Mouse (Mus musculus) bone marrow, adult 2 months (tissue): ENCODE data around the gene Tmem151b. TPM values are rescaled to one million over a fixed set of nuclear protein-coding genes. Genes with fewer than 3 reads are reported as not detected.

Source experiments
- H3K27ac ChIP-seq: fragments of 200-500 bp; 2 replicates; pipeline ENCODE4 v1.5.1; 2012; ENCODE audit warnings: low read depth, mild to moderate bottlenecking, control low read depth, inconsistent platforms, low read length; ENCODE audit not compliant: control insufficient read depth, poor library complexity, insufficient read depth
- H3K4me1 ChIP-seq: fragments of 200-500 bp; 2 replicates; pipeline ENCODE4 v1.6.1; 2011; ENCODE audit warnings: low read length; ENCODE audit not compliant: control insufficient read depth, insufficient read depth
- H3K4me3 ChIP-seq: fragments of 200-500 bp; replicated peaks from 2 replicates; pipeline ENCODE3; 2011; ENCODE audit warnings: mild to moderate bottlenecking, low read depth, low read length, control low read depth; ENCODE audit not compliant: control insufficient read depth
- CTCF ChIP-seq: fragments of 200-500 bp; IDR thresholded peaks from 2 replicates; pipeline ENCODE4 v1.5.1; 2011; ENCODE audit warnings: low read length, control low read depth; ENCODE audit not compliant: control insufficient read depth, insufficient read depth
- POLR2A ChIP-seq: fragments of 200-500 bp; IDR thresholded peaks from 2 replicates; pipeline ENCODE4 v1.6.1; 2011; ENCODE audit warnings: low read depth, mild to moderate bottlenecking, control low read depth, low read length, borderline replicate concordance; ENCODE audit not compliant: control insufficient read depth
- WGBS: fragments of 180-500 bp; shearing (Covaris S2); methylation state at CpG from one replicate; pipeline ENCODE4 v1.1.7; 2018; 5-methylcytosine and 5-hydroxymethylcytosine counted together
- polyA plus RNA-seq: library from polyadenylated mRNA; stranded (reverse); fragments of >200 nt; gene quantifications from 2 replicates; pipeline ENCODE4 v1.2.4, GENCODE M21; 2011; ENCODE audit warnings: low replicate concordance; ENCODE audit not compliant: missing spikeins, insufficient read depth, insufficient read length

Tmem151b gene
- polyA plus RNA-seq, 1 experiment, result 4.3 TPM

- TF ChIP-seq POLR2A (no peak), CTCF (no peak)
- WGBS, result 44% methylated on average over 8 of the region's 8 CpGs
- peak overlapping the region; percentile 50 for H3K27ac ChIP-seq
- peak overlapping the region; percentile 57 for H3K4me3 ChIP-seq
- H3K4me1 ChIP-seq, result peaks cover 1% of the 10 kb centered on the region
Observed at GRCm38 (mm10) chr17:45593479-45593878, 44.0 kb upstream of the Tmem151b start.

DNA sequence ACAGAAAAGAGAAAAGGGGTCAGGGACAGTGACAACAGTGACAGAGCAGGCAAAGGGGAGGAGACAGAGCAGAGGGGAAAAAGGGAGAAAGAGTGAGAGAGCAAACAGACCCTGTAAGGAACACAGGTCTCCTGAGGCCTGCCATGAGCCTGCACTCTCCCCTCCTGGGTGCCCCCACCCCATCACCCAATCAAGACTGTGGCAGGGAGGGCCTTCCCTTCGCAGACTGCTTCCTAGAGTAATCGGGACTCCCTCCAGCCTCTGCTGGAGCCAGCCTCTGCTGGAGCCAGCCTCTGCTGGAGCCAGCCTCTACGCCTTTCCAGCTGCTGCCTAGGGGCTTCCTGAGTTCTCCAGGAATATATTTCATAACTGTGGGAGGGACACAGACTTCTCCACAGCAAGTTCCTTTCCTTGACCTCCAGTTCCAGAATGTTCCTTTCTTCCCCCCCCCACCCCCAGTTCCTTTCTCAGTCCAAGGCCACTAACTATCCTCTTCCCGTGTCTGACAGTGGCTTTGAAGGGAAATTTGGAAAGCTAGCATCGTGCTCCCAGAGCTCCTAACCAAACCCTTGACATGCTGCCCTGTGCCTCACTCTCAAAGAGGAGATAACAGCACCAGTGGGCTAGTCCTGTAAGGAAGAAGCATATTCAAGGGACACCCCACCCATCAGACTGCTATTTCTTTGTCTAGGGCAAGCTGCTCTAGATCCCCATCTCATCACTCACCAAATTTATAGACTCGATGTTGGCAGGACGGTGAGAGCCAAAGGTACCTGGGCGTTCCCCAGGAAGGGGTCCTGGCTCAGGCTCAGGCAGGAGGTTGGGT, 43.3 kb upstream of the Tmem151b start:
- peak overlapping the region; percentile 50 for H3K27ac ChIP-seq
- 43% methylated on average over 8 of the region's 8 CpGs for WGBS
- H3K4me1 ChIP-seq, result peaks cover 1% of the 10 kb centered on the region
- peak overlapping the region; percentile 14 for H3K4me3 ChIP-seq
- TF ChIP-seq CTCF (no peak), POLR2A (no peak)

- WGBS, result 58% methylated on average over 16 of the region's 16 CpGs
- peak overlapping the region; percentile 47; the same call in 1 of the 2 replicates for H3K27ac ChIP-seq
- peak overlapping the region; percentile 8 for H3K4me3 ChIP-seq
- TF ChIP-seq CTCF (no peak), POLR2A (no peak)
- H3K4me1 ChIP-seq, result peaks cover 1% of the 10 kb centered on the region
Observed at GRCm38 (mm10) chr17:45591701-45592605, 42.5 kb upstream of the Tmem151b start.

- H3K4me3 ChIP-seq, result no peak overlapping the region
- peaks cover 5% of the 10 kb centered on the region for H3K4me1 ChIP-seq
- H3K27ac ChIP-seq, result no peak overlapping the region
- WGBS, result 86% methylated on average over 6 of the region's 6 CpGs
- no peak for TF ChIP-seq CTCF
- no peak for TF ChIP-seq POLR2A
Observed at GRCm38 (mm10) chr17:45590410-45590809, 40.9 kb upstream of the Tmem151b start.

DNA sequence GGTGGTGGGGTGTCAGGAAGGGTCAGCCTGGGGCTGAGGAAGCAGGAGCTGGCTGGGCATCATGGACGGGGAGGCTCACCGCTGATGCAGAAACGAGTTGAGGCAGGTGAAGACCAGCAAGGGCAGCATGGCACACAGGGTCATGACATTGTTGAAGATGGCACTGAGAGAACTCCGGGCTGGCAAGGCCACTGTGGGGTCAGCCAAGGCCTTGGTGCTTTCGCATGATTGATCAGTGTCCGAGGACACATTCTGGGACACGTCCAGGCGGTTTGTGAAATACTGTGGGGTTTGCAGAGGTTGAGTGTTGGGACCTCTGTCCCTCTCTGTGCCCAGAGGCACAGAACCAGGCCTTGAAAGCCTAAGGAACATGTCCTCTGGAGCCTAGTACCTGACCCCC, 40.4 kb upstream of the Tmem151b start:
- WGBS, result 88% methylated on average over 8 of the region's 8 CpGs
- Histone ChIP-seq H3K4me1 (peaks cover 4% of the 10 kb centered on the region), H3K4me3 (no peak overlapping the region), H3K27ac (no peak overlapping the region)
- TF ChIP-seq POLR2A, result no peak
- TF ChIP-seq CTCF, result no peak

DNA sequence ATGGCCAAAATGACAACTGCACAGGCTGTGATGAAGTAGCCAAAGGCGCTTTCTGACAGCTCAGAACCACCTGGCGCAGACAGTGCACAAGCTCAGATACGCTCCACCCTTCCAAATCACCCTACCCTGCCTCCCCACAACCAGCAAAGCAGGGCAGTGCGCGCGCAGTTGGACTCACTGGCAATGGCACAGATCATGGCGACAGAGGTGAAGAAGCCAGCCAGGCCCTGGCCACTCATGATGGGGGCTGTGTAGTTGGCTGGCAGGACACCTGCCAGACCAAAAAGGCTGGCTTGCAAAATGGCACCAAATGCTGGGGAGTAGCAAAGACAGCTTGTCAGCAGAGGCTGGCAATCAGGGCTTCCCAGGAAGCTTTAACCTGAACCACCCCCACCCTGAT, 39.8 kb upstream of the Tmem151b start:
- 98% methylated on average over 7 of the region's 7 CpGs for WGBS

GRCm38 (mm10) chr17:45588370-45588769, 38.9 kb upstream of the Tmem151b start:
- H3K4me1 ChIP-seq, result peaks cover 7% of the 10 kb centered on the region
- no peak for TF ChIP-seq POLR2A
- no peak for TF ChIP-seq CTCF
- H3K27ac ChIP-seq, result no peak overlapping the region
- no peak overlapping the region for H3K4me3 ChIP-seq
- 89% methylated on average over 7 of the region's 7 CpGs for WGBS

More for the DNA sequence above, 39.8 kb upstream of the Tmem151b start:
- TF ChIP-seq POLR2A (no peak), CTCF (no peak)
- Histone ChIP-seq H3K4me1 (peaks cover 5% of the 10 kb centered on the region), H3K27ac (no peak overlapping the region), H3K4me3 (no peak overlapping the region)

DNA sequence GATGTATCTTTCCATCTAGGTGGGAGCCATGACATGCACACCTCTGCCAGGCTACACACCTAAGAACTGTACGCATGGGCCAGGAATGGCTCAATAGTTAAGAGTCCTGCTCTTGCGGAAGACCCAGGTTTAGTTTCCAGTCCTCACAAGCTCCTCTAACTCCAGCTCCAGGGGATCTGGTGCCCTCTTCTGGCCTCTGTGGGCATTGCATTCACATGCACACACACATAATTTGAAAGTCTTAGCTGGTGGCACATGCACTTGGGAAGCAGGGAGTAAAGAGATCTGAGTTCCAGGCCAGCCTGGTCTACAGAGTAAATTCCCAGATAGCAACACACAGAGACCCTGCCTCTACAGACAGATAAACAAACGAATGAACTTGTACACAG, 37.0 kb upstream of the Tmem151b start:
- Histone ChIP-seq H3K27ac (no peak overlapping the region), H3K4me1 (peaks cover 14% of the 10 kb centered on the region), H3K4me3 (no peak overlapping the region)
- WGBS, result 93% methylated on average over 3 of the region's 3 CpGs
- TF ChIP-seq POLR2A, result no peak
- TF ChIP-seq CTCF, result peak; percentile 45
